Mouse (Mus musculus) stomach, embryonic 16.5 days (tissue): ENCODE measurements around the gene Kif11. TPM values are rescaled to one million over a fixed set of nuclear protein-coding genes. Genes with fewer than 3 reads are reported as not detected.

Experiments used
- ATAC-seq: fragments of 200-750 bp; cut with Nextera tagmentation; 2 replicates; pipeline ENCODE4 v1.8.0; 2017; ENCODE audit warnings: moderate number of reproducible peaks, moderate TSS enrichment; ENCODE audit not compliant: insufficient read depth, low FRiP score
- H3K27ac ChIP-seq: fragments of 300-500 bp; sonication (generic); 2 replicates; pipeline ENCODE4 v1.5.1; 2014; ENCODE audit warnings: low read length
- H3K27me3 ChIP-seq: fragments of 300-500 bp; sonication (generic); 2 replicates; pipeline ENCODE4 v1.6.1; 2014; ENCODE audit warnings: low read length, control low read depth, mixed read lengths; ENCODE audit not compliant: control insufficient read depth, insufficient read depth
- H3K36me3 ChIP-seq: fragments of 300-500 bp; sonication (generic); 2 replicates; pipeline ENCODE4 v1.6.1; 2014; ENCODE audit warnings: low read length; ENCODE audit not compliant: control insufficient read depth, insufficient read depth
- H3K4me1 ChIP-seq: fragments of 300-500 bp; sonication (generic); 2 replicates; pipeline ENCODE4 v1.6.1; 2014; ENCODE audit warnings: low read length, control low read depth, mixed read lengths; ENCODE audit not compliant: control insufficient read depth, insufficient read depth
- H3K4me2 ChIP-seq: fragments of 300-500 bp; sonication (generic); 2 replicates; pipeline ENCODE4 v1.6.1; 2014; ENCODE audit warnings: low read depth, low read length, mixed read lengths
- H3K4me3 ChIP-seq: fragments of 300-500 bp; sonication (generic); replicated peaks from 2 replicates; pipeline ENCODE4 v1.5.1; 2014; ENCODE audit warnings: mild to moderate bottlenecking, low read length
- H3K9ac ChIP-seq: fragments of 300-500 bp; sonication (generic); 2 replicates; pipeline ENCODE4 v1.6.1; 2014; ENCODE audit warnings: low read length
- H3K9me3 ChIP-seq: fragments of 300-500 bp; sonication (generic); replicated peaks from 2 replicates; pipeline ENCODE4 v1.6.1; 2016; ENCODE audit warnings: low read length, control low read depth; ENCODE audit not compliant: control insufficient read depth
- WGBS: fragments of 180-500 bp; shearing (Covaris S2); extraction: QIAGEN DNeasy Blood & Tissue Kit; methylation state at CpG from one replicate; pipeline ENCODE4 v1.1.7; 2014; 5-methylcytosine and 5-hydroxymethylcytosine counted together
- polyA plus RNA-seq: library from polyadenylated mRNA; unstranded; fragments of >200 nt; fragmentation: Nextera tagmentation; extraction: Ambion mirVana; gene quantifications from 2 replicates; pipeline ENCODE4 v1.2.1, GENCODE M21; 2015

Kif11 gene
- polyA plus RNA-seq, 1 experiment from 2014 or later, result 50.2 TPM

- WGBS, result 62% methylated on average over 5 of the region's 5 CpGs
- Histone ChIP-seq H3K4me3 (no peak overlapping the region), H3K27me3 (no peaks in the 10 kb centered on the region), H3K4me2 (no peak overlapping the region), H3K9me3 (no peaks in the 10 kb centered on the region), H3K4me1 (no peaks in the 10 kb centered on the region), H3K27ac (no peak overlapping the region), H3K36me3 (no peaks in the 10 kb centered on the region), H3K9ac (no peak overlapping the region)
- ATAC-seq, result no peak
Observed at GRCm38 (mm10) chr19:37448212-37448611, 72.0 kb downstream of the Kif11 start.

GRCm38 (mm10) chr19:37449246-37449645, 73.0 kb downstream of the Kif11 start:
- Histone ChIP-seq H3K9me3 (no peaks in the 10 kb centered on the region), H3K4me1 (no peaks in the 10 kb centered on the region), H3K27ac (no peak overlapping the region), H3K4me2 (no peak overlapping the region), H3K4me3 (no peak overlapping the region), H3K27me3 (no peaks in the 10 kb centered on the region), H3K9ac (no peak overlapping the region), H3K36me3 (no peaks in the 10 kb centered on the region)
- 68% methylated on average over 3 of the region's 3 CpGs for WGBS
- no peak for ATAC-seq

GRCm38 (mm10) chr19:37455528-37455927, 79.3 kb downstream of the Kif11 start:
- no peaks in the 10 kb centered on the region for H3K4me1 ChIP-seq
- WGBS, result 64% methylated on average over 2 of the region's 2 CpGs
- no peak overlapping the region for H3K27ac ChIP-seq
- no peak for ATAC-seq
- H3K9me3 ChIP-seq, result no peaks in the 10 kb centered on the region
- no peak overlapping the region for H3K4me3 ChIP-seq
- no peak overlapping the region for H3K9ac ChIP-seq
- H3K4me2 ChIP-seq, result no peak overlapping the region
- H3K27me3 ChIP-seq, result no peaks in the 10 kb centered on the region
- no peaks in the 10 kb centered on the region for H3K36me3 ChIP-seq

GRCm38 (mm10) chr19:37455961-37456360, 79.8 kb downstream of the Kif11 start:
- H3K9ac ChIP-seq, result no peak overlapping the region
- H3K4me3 ChIP-seq, result no peak overlapping the region
- ATAC-seq, result no peak
- no peak overlapping the region for H3K27ac ChIP-seq
- H3K27me3 ChIP-seq, result no peaks in the 10 kb centered on the region
- no peaks in the 10 kb centered on the region for H3K36me3 ChIP-seq
- no peaks in the 10 kb centered on the region for H3K4me1 ChIP-seq
- WGBS, result 92% methylated on average over 1 of the region's 1 CpGs
- 0 out of 2 replicates have a peak, but pooled peaks cover 4% of the 10 kb centered on the region for H3K9me3 ChIP-seq
- H3K4me2 ChIP-seq, result no peak overlapping the region

GRCm38 (mm10) chr19:37458013-37458412, 81.8 kb downstream of the Kif11 start:
- WGBS, result 66% methylated on average over 6 of the region's 6 CpGs
- no peak overlapping the region for H3K9ac ChIP-seq
- 0 out of 2 replicates have a peak, but pooled peaks cover 5% of the 10 kb centered on the region for H3K9me3 ChIP-seq
- H3K27me3 ChIP-seq, result no peaks in the 10 kb centered on the region
- no peak overlapping the region for H3K4me3 ChIP-seq
- no peak for ATAC-seq
- no peaks in the 10 kb centered on the region for H3K36me3 ChIP-seq
- H3K27ac ChIP-seq, result no peak overlapping the region
- H3K4me1 ChIP-seq, result no peaks in the 10 kb centered on the region
- no peak overlapping the region for H3K4me2 ChIP-seq

- no peaks in the 10 kb centered on the region for H3K9me3 ChIP-seq
- H3K4me1 ChIP-seq, result no peaks in the 10 kb centered on the region
- no peak overlapping the region for H3K4me3 ChIP-seq
- H3K4me2 ChIP-seq, result no peak overlapping the region
- 69% methylated on average over 3 of the region's 3 CpGs for WGBS
- H3K27ac ChIP-seq, result no peak overlapping the region
- no peaks in the 10 kb centered on the region for H3K36me3 ChIP-seq
- H3K27me3 ChIP-seq, result no peaks in the 10 kb centered on the region
- ATAC-seq, result no peak
- H3K9ac ChIP-seq, result no peak overlapping the region
Observed at GRCm38 (mm10) chr19:37466403-37466802, 90.2 kb downstream of the Kif11 start.

- no peak overlapping the region for H3K9ac ChIP-seq
- no peaks in the 10 kb centered on the region for H3K4me1 ChIP-seq
- H3K9me3 ChIP-seq, result no peaks in the 10 kb centered on the region
- H3K4me3 ChIP-seq, result no peak overlapping the region
- no peak for ATAC-seq
- no peaks in the 10 kb centered on the region for H3K36me3 ChIP-seq
- WGBS, result 81% methylated on average over 5 of the region's 5 CpGs
- H3K4me2 ChIP-seq, result no peak overlapping the region
- no peaks in the 10 kb centered on the region for H3K27me3 ChIP-seq
- no peak overlapping the region for H3K27ac ChIP-seq
Observed at GRCm38 (mm10) chr19:37466978-37467377, 90.8 kb downstream of the Kif11 start.

GRCm38 (mm10) chr19:37468841-37469566, 92.8 kb downstream of the Kif11 start:
- no peaks in the 10 kb centered on the region for H3K27me3 ChIP-seq
- H3K4me2 ChIP-seq, result no peak overlapping the region
- no peak overlapping the region for H3K4me3 ChIP-seq
- no peak for ATAC-seq
- no peak overlapping the region for H3K9ac ChIP-seq
- H3K36me3 ChIP-seq, result no peaks in the 10 kb centered on the region
- WGBS, result 68% methylated on average over 6 of the region's 6 CpGs
- no peaks in the 10 kb centered on the region for H3K4me1 ChIP-seq
- H3K9me3 ChIP-seq, result no peaks in the 10 kb centered on the region
- no peak overlapping the region for H3K27ac ChIP-seq
